Mouse (Mus musculus) embryonic facial prominence, embryonic 12.5 days (tissue): Measurements from ENCODE around the gene Rsf1. TPM values are rescaled to one million over a fixed set of nuclear protein-coding genes. Genes with fewer than 3 reads are reported as not detected.

Experiments
- polyA plus RNA-seq: library from polyadenylated mRNA; unstranded; fragments of >200 nt; fragmentation: Nextera tagmentation; extraction: Ambion mirVana; gene quantifications from 2 replicates; pipeline ENCODE4 v1.2.1, GENCODE M21; 2016

Rsf1 gene
- polyA plus RNA-seq, 1 experiment from 2014 or later: 33.4 TPM

Other genes starting within 250 kb of the Rsf1 start
- 3.0 and 4.6 TPM in 2 replicates for gene Usp35, start 247.9 kb upstream of the Rsf1 start, polyA plus RNA-seq
- 4.0 and 5.8 TPM in 2 replicates for gene Kctd21, start 247.6 kb upstream of the Rsf1 start, polyA plus RNA-seq
- gene Alg8, start 208.3 kb upstream of the Rsf1 start, polyA plus RNA-seq: 36.9 and 40.6 TPM in 2 replicates
- gene Ndufc2, start 179.9 kb upstream of the Rsf1 start, polyA plus RNA-seq: 350 and 352 TPM in 2 replicates
- 0.28 and 0.49 TPM in 2 replicates for gene Thrsp, start 162.2 kb upstream of the Rsf1 start, polyA plus RNA-seq
- gene Kctd14, start 128.6 kb upstream of the Rsf1 start, polyA plus RNA-seq: 1.9 and 2.2 TPM in 2 replicates
- 58.3 and 63.5 TPM in 2 replicates for gene Ints4, start 98.9 kb upstream of the Rsf1 start, polyA plus RNA-seq
- 54.7 and 59.5 TPM in 2 replicates for gene Aamdc, start 392 bp upstream of the Rsf1 start, polyA plus RNA-seq
- 222 and 225 TPM in 2 replicates for gene Clns1a, start 116.7 kb downstream of the Rsf1 start, polyA plus RNA-seq
- 5.0 and 6.6 TPM in 2 replicates for gene Aqp11, start 158.4 kb downstream of the Rsf1 start, polyA plus RNA-seq
- 36.9 and 38.1 TPM in 2 replicates for gene Pak1, start 208.7 kb downstream of the Rsf1 start, polyA plus RNA-seq